Mouse (Mus musculus) E14TG2a.4 (cell line): ENCODE data around the gene Sephs1.

ENCODE experiments used
- CTCF ChIP-seq: conservative IDR thresholded peaks from 2 replicates; pipeline ENCODE4 v1.5.1; 2014; ENCODE audit warnings: low read length
- NANOG ChIP-seq: IDR thresholded peaks from 2 replicates; pipeline ENCODE4 v1.6.1; 2014; ENCODE audit warnings: borderline replicate concordance, low read length, mixed read lengths

DNA sequence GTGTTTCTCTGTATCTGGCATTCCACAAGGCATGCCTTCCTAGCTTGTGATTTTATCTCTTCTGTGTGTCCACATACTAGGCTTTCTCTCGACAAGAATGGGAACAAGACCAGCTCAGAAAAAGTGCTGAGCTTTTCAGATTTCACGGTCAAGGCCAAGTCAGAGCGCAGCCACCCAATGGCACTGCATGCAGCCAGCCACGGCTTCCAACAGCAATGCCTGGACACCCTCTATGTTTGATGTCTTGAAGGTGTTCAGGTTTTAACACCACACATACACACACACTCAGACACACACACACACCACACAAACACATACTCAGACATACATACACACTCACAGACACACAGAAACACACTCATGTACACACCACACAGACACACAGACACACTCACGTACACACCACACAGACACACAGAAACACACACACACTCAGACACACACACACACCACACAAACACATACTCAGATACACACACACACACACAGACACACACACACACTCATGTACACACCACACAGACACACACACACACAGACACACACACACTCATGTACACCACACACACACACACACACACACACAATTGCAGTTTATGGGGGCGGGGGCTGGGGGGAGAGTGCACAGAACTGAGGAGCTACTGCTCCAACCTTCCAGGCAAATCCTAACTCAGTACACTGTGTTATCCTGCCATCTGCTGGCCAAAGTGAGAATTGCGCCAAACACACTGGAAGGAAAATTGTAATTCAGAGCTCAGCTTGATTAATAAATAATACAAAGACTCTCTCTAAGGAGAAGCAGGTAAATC is 17.2 kb upstream of the Sephs1 start:
- TF ChIP-seq CTCF = peak; percentile 99
- no peak for TF ChIP-seq NANOG
